ENCODE assay signal across 7 mouse cellular contexts in the genomic region with DNA sequence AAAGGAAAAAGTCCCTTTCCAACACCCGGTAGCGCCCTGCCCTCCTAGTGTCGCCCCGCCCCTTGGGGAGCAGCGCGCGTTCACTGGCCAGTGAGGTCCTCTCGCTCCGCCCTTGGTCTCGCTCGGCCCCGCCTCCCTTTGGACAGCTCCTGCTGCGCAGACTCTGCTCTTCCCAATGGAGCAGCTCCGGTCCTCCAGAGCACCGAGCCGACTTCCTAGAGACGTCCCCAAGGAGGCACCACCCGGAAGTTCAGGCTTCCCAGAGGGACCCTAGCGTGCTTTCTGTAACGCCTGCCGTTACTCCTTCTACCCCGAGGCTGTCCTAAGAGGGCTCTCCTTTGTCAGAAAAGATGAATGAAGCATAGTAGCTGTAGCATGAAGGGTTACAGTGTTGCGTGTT. TPM values are rescaled to one million over a fixed set of nuclear protein-coding genes. Genes with fewer than 3 reads are reported as not detected.
DNase-seq lines count a peak whose midpoint lies in the region; ATAC-seq lines count a peak whose summit lies in the region.

Gene Fis1 (plus strand): TSS at position 261 of the 400 bp plus-strand sequence.

- H3K9me3 ChIP-seq in intestine, embryonic 15.5 days, result no peaks in the 10 kb centered on the region
- H3K9me3 ChIP-seq in midbrain, embryonic 10.5 days (replicated peaks), result no peaks in the 10 kb centered on the region

- under 1% methylated on average over 23 of the region's 23 CpGs for WGBS in intestine, embryonic 15.5 days
- WGBS in midbrain, embryonic 10.5 days, result under 1% methylated on average over 23 of the region's 23 CpGs

- H3K4me2 ChIP-seq in intestine, embryonic 15.5 days (replicated peaks), result peak within 1 kb of the TSS; percentile 55

- peak within 1 kb of the TSS; percentile 78 for H3K9ac ChIP-seq in intestine, embryonic 15.5 days

- intact Hi-C loops in gastrocnemius, postnatal 36 days (cut with DNase I), result no loop called here
- intact Hi-C loops in left cerebral cortex, postnatal 25 days (cut with DNase I), result loop anchor here (1.0 kb wide), 2 partner anchors 9 to 34 kb away; partner anchors contain the start of gene Plod3

- peak within 1 kb of the TSS; percentile 78; the same call in 1 of the 2 replicates for H3K27ac ChIP-seq in intestine, embryonic 15.5 days
- peak within 1 kb of the TSS; percentile 90 for H3K27ac ChIP-seq in midbrain, embryonic 10.5 days (replicated peaks)

- peaks cover 15% of the 10 kb centered on the region for H3K4me1 ChIP-seq in intestine, embryonic 15.5 days (replicated peaks)
- peaks cover 13% of the 10 kb centered on the region for H3K4me1 ChIP-seq in midbrain, embryonic 10.5 days

- peak within 1 kb of the TSS; percentile 73 for H3K4me3 ChIP-seq in intestine, embryonic 15.5 days (replicated peaks)
- peak within 1 kb of the TSS; percentile 84 for H3K4me3 ChIP-seq in midbrain, embryonic 10.5 days

- peak; percentile 99 for ATAC-seq in intestine, embryonic 15.5 days

- no peaks in the 10 kb centered on the region for H3K27me3 ChIP-seq in intestine, embryonic 15.5 days (replicated peaks)
- no peaks in the 10 kb centered on the region for H3K27me3 ChIP-seq in midbrain, embryonic 10.5 days (ENCODE audit: low read depth, poor library complexity, severe bottlenecking)

- H3K36me3 ChIP-seq in intestine, embryonic 15.5 days, result no peaks in the 10 kb centered on the region; the same call in 1 of the 2 replicates
- H3K36me3 ChIP-seq in midbrain, embryonic 10.5 days, result peaks cover 28% of the 10 kb centered on the region

- DNase-seq in adrenal gland, adult 18-20 months (ENCODE audit: low spot score in 2 of 2), result peak; percentile 89 to 91
- peak; percentile 100 for DNase-seq in embryo, embryonic 11 days
- DNase-seq in gastrocnemius, postnatal 36 days, result peak; percentile 96 to 98
- peak; percentile 92 to 98 for DNase-seq in left cerebral cortex, postnatal 25 days (ENCODE audit: low spot score in 2 of 2)
- DNase-seq in midbrain, embryonic 10.5 days (ENCODE audit: low spot score), result peak; percentile 98
- DNase-seq in right cerebral cortex, postnatal 4 days, result peak; percentile 93

RNA-seq across cellular contexts. Expression of gene Fis1, which starts in this region (rescaled TPM):
- total RNA-seq in adrenal gland, adult 18-20 months (2021), result 100 to 1,000 TPM; 184 to 185 TPM
- total RNA-seq in gastrocnemius, postnatal 36 days (2021), result 100 to 1,000 TPM; 149 to 165 TPM
- polyA plus RNA-seq in intestine, embryonic 15.5 days (2015; fragmentation: Nextera tagmentation; extraction: Ambion mirVana), result 258 and 259 TPM in 2 replicates
- total RNA-seq in left cerebral cortex, postnatal 25 days (2021), result 100 to 1,000 TPM; 263 to 271 TPM
- polyA plus RNA-seq in midbrain, embryonic 10.5 days (2016; fragmentation: Nextera tagmentation; extraction: Ambion mirVana), result 271 and 306 TPM in 2 replicates

Comparison
In these comparisons a context has a peak if more than half of its experiments do, and no peak if none do; other contexts are left out.
1. Peak in every context shown above with its lines: DNase-seq, ATAC-seq, H3K4me3 ChIP-seq and H3K27ac ChIP-seq.